ENCODE assay signal across 8 mouse cellular contexts in the genomic region with DNA sequence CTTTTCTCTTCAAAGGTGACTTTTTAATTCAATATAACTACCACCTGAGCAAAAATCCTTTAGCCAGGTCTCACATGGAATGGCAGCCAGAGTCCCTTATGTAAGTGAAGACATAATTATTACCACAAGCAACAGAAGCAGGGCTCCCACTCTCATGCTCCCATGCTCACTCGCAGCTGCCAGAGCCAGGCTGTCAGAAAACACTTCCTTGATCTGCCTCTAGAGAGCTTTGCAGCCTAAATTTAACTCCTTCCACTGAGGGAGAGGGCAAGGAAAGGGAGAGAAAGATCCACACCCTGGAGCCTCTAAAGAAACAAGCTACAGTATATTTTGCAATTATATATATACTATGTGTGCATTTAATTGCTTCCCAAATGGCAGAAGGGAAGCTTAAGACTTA.
"Had no signal": no experiment of that assay in that cellular context is flagged by ENCODE, and none has a peak within 500 bp of the region (broad histone marks: within the 10 kb centered on the region; RNA-seq: fewer than 3 reads in every experiment).

No protein-coding gene starts in this region.

- DNase-seq: kidney, adult 11 months; kidney, adult 9 months; kidney, postnatal 36 days; left cerebral cortex, postnatal 4 days; lung, adult 18-20 months; lung, postnatal 10 days; midbrain, embryonic 14.5 days; thymus, postnatal 36 days had no signal
